ENCODE assay signal across 8 mouse cellular contexts in genomic region chr4:154105381-154106001, GRCm38 (mm10). TPM values are rescaled to one million over a fixed set of nuclear protein-coding genes. Genes with fewer than 3 reads are reported as not detected.
DNase-seq lines count a peak whose midpoint lies in the region; ATAC-seq and TF ChIP-seq lines count a peak whose summit lies in the region.

No protein-coding gene starts in this region.

- H3K4me2 ChIP-seq in intestine, postnatal 0 days (replicated peaks; ENCODE audit: low read depth): peak overlapping the region; percentile 56
- H3K4me2 ChIP-seq in limb, embryonic 11.5 days (ENCODE audit: low read depth, severe bottlenecking): no peak overlapping the region
- peak overlapping the region; percentile 21; the same call in 1 of the 2 replicates for H3K4me2 ChIP-seq in midbrain, embryonic 14.5 days (ENCODE audit: low read length)

- intact Hi-C loops in heart, postnatal 25 days (cut with DNase I): no loop called here

- H3K9me3 ChIP-seq in intestine, postnatal 0 days (ENCODE audit: control insufficient read depth): no peaks in the 10 kb centered on the region
- H3K9me3 ChIP-seq in limb, embryonic 11.5 days (ENCODE audit: control insufficient read depth, low read length): no peaks in the 10 kb centered on the region
- no peaks in the 10 kb centered on the region for H3K9me3 ChIP-seq in midbrain, embryonic 14.5 days (ENCODE audit: control insufficient read depth, low read length)

- DNase-seq in heart, adult 18-20 months: peak; percentile 10 to 60
- no peak for DNase-seq in heart, postnatal 25 days (ENCODE audit: low spot score)
- peak; percentile 74 for DNase-seq in cerebellum, postnatal 36 days
- DNase-seq in gastrocnemius, postnatal 10 days: peak; percentile 69
- DNase-seq in limb, embryonic 11.5 days (ENCODE audit: low spot score): peak; percentile 81
- DNase-seq in midbrain, embryonic 14.5 days: peak; percentile 80
- DNase-seq in spleen, postnatal 10 days (ENCODE audit: low spot score in 2 of 2): peak; percentile 44 to 77

- 0 out of 2 replicates have a peak, but pooled peaks have one; percentile 19 for ATAC-seq in intestine, postnatal 0 days
- ATAC-seq in limb, embryonic 11.5 days (ENCODE audit: insufficient number of reproducible peaks, low FRiP score, low TSS enrichment, low read depth): no peak
- no peak for ATAC-seq in midbrain, embryonic 14.5 days (ENCODE audit: low FRiP score, low TSS enrichment)

- H3K4me1 ChIP-seq in intestine, postnatal 0 days (replicated peaks; ENCODE audit: control insufficient read depth, insufficient read depth, low read length): no peaks in the 10 kb centered on the region
- 0 out of 2 replicates have a peak, but pooled peaks cover 3% of the 10 kb centered on the region for H3K4me1 ChIP-seq in limb, embryonic 11.5 days (ENCODE audit: control insufficient read depth, insufficient read depth, low read length)
- 0 out of 2 replicates have a peak, but pooled peaks cover 5% of the 10 kb centered on the region for H3K4me1 ChIP-seq in midbrain, embryonic 14.5 days (ENCODE audit: control insufficient read depth, insufficient read depth, low read length)

- H3K9ac ChIP-seq in intestine, postnatal 0 days (ENCODE audit: low read depth, low read length): no peak overlapping the region
- no peak overlapping the region for H3K9ac ChIP-seq in limb, embryonic 11.5 days (ENCODE audit: low read length)
- H3K9ac ChIP-seq in midbrain, embryonic 14.5 days (replicated peaks; ENCODE audit: low read length): no peak overlapping the region

- H3K27me3 ChIP-seq in intestine, postnatal 0 days (replicated peaks; ENCODE audit: control insufficient read depth, insufficient read depth, low read length): no peaks in the 10 kb centered on the region
- H3K27me3 ChIP-seq in limb, embryonic 11.5 days (ENCODE audit: control insufficient read depth, insufficient read depth, low read length): peaks cover 4% of the 10 kb centered on the region; the same call in 1 of the 2 replicates
- peaks cover 8% of the 10 kb centered on the region; the same call in 1 of the 2 replicates for H3K27me3 ChIP-seq in midbrain, embryonic 14.5 days (ENCODE audit: control insufficient read depth, insufficient read depth, low read length)

- 28% methylated on average over 20 of the region's 20 CpGs for WGBS in intestine, postnatal 0 days
- 28% methylated on average over 20 of the region's 20 CpGs for WGBS in limb, embryonic 11.5 days
- 28% methylated on average over 20 of the region's 20 CpGs for WGBS in midbrain, embryonic 14.5 days

- H3K36me3 ChIP-seq in intestine, postnatal 0 days (ENCODE audit: control insufficient read depth, insufficient read depth): no peaks in the 10 kb centered on the region
- no peaks in the 10 kb centered on the region for H3K36me3 ChIP-seq in limb, embryonic 11.5 days (ENCODE audit: control insufficient read depth, insufficient read depth, low read length)
- H3K36me3 ChIP-seq in midbrain, embryonic 14.5 days (ENCODE audit: control insufficient read depth, insufficient read depth, low read length): no peaks in the 10 kb centered on the region

- H3K4me3 ChIP-seq in intestine, postnatal 0 days (ENCODE audit: low read depth, low read length): no peak overlapping the region
- no peak overlapping the region for H3K4me3 ChIP-seq in limb, embryonic 11.5 days (ENCODE audit: low read depth, low read length)
- no peak overlapping the region for H3K4me3 ChIP-seq in midbrain, embryonic 14.5 days (replicated peaks; ENCODE audit: low read depth, low read length)

- H3K27ac ChIP-seq in intestine, postnatal 0 days (ENCODE audit: low read depth, low read length): no peak overlapping the region
- H3K27ac ChIP-seq in limb, embryonic 11.5 days (replicated peaks; ENCODE audit: low read depth, low read length): no peak overlapping the region
- no peak overlapping the region for H3K27ac ChIP-seq in midbrain, embryonic 14.5 days (replicated peaks; ENCODE audit: low read depth, low read length)

- peak; percentile 86 for TF ChIP-seq CTCF in intestine, postnatal 0 days (IDR thresholded peaks at IDR 0.05; ENCODE audit: low read depth)

RNA-seq across cellular contexts. Expression of gene Trp73, which starts 34.5 kb away (rescaled TPM):
- total RNA-seq in heart, adult 18-20 months (2021): under 1 TPM in 1 of 2 experiments, not detected in 1; 0.15 TPM
- total RNA-seq in heart, postnatal 25 days (2021): not detected
- not detected for total RNA-seq in gastrocnemius, postnatal 10 days (2021)
- polyA plus RNA-seq in intestine, postnatal 0 days (2015; fragmentation: Nextera tagmentation; extraction: Ambion mirVana): 0.03 TPM in 1 of 2 replicates, not detected in the other
- polyA plus RNA-seq in limb, embryonic 11.5 days (2014; fragmentation: Nextera tagmentation; extraction: Ambion mirVana): 0.71 and 0.75 TPM in 2 replicates
- polyA plus RNA-seq in midbrain, embryonic 14.5 days (2014; fragmentation: Nextera tagmentation; extraction: Ambion mirVana): 0.20 and 0.59 TPM in 2 replicates

RNA-seq across cellular contexts. Expression of gene Wrap73, which starts 36.7 kb away (rescaled TPM):
- total RNA-seq in heart, adult 18-20 months (2021): 10 to 100 TPM; 12.3 to 12.8 TPM
- total RNA-seq in heart, postnatal 25 days (2021): 10 to 100 TPM; 10.9 to 11.6 TPM
- total RNA-seq in gastrocnemius, postnatal 10 days (2021): 10 to 100 TPM in 1 of 2 experiments, 1 to 10 TPM in 1; 9.7 to 10.5 TPM
- 13.2 and 15.0 TPM in 2 replicates for polyA plus RNA-seq in intestine, postnatal 0 days (2015; fragmentation: Nextera tagmentation; extraction: Ambion mirVana)
- polyA plus RNA-seq in limb, embryonic 11.5 days (2014; fragmentation: Nextera tagmentation; extraction: Ambion mirVana): 47.3 and 48.0 TPM in 2 replicates
- 43.2 and 45.6 TPM in 2 replicates for polyA plus RNA-seq in midbrain, embryonic 14.5 days (2014; fragmentation: Nextera tagmentation; extraction: Ambion mirVana)

RNA-seq across cellular contexts. Expression of gene Tprgl, which starts 55.0 kb away (rescaled TPM):
- total RNA-seq in heart, adult 18-20 months (2021): 100 to 1,000 TPM; 120 to 127 TPM
- 100 to 1,000 TPM; 118 to 124 TPM for total RNA-seq in heart, postnatal 25 days (2021)
- 10 to 100 TPM; 80.1 to 90.4 TPM for total RNA-seq in gastrocnemius, postnatal 10 days (2021)
- 90.3 and 95.4 TPM in 2 replicates for polyA plus RNA-seq in intestine, postnatal 0 days (2015; fragmentation: Nextera tagmentation; extraction: Ambion mirVana)
- 107 and 109 TPM in 2 replicates for polyA plus RNA-seq in limb, embryonic 11.5 days (2014; fragmentation: Nextera tagmentation; extraction: Ambion mirVana)
- 203 and 208 TPM in 2 replicates for polyA plus RNA-seq in midbrain, embryonic 14.5 days (2014; fragmentation: Nextera tagmentation; extraction: Ambion mirVana)
